Mouse (Mus musculus): ENCODE measurements around the gene Pak1. TPM values are rescaled to one million over a fixed set of nuclear protein-coding genes. Genes with fewer than 3 reads are reported as not detected.

Gene Pak1
- 20.6 and 23.0 TPM in 2 replicates for polyA plus RNA-seq (2015; fragmentation: Nextera tagmentation; extraction: Ambion mirVana)

GRCm38 (mm10) chr7:97788190-97788668, at the start of gene Pak1:
TSS of gene Pak1 (plus strand) at chr7:97788541.

GRCm38 (mm10) chr7:97919742-97920141, 131.4 kb downstream of the Pak1 start, which contains the start of gene Gdpd4:
TSS of gene Gdpd4 (plus strand) at chr7:97919955.

Other genes starting within 250 kb of the Pak1 start
- gene Aamdc, start 209.0 kb upstream of the Pak1 start, polyA plus RNA-seq (2015; fragmentation: Nextera tagmentation; extraction: Ambion mirVana), result 75.4 and 110 TPM in 2 replicates
- gene Rsf1, start 208.7 kb upstream of the Pak1 start, polyA plus RNA-seq (2015; fragmentation: Nextera tagmentation; extraction: Ambion mirVana), result 12.5 and 14.4 TPM in 2 replicates
- gene Clns1a, start 91.9 kb upstream of the Pak1 start, polyA plus RNA-seq (2015; fragmentation: Nextera tagmentation; extraction: Ambion mirVana), result 77.2 and 107 TPM in 2 replicates
- gene Aqp11, start 50.3 kb upstream of the Pak1 start, polyA plus RNA-seq (2015; fragmentation: Nextera tagmentation; extraction: Ambion mirVana), result 8.0 and 8.3 TPM in 2 replicates
- not detected in 2 replicates for gene Gdpd4, start 131.4 kb downstream of the Pak1 start, polyA plus RNA-seq (2015; fragmentation: Nextera tagmentation; extraction: Ambion mirVana)